Mouse (Mus musculus): ENCODE measurements at regions not wholly inside any gene's neighbourhood (a gene's known extent, or its start where the extent isn't known, plus 50 kb on each side); places are given as distances from the start of the nearest gene placed in this dataset.
"Not testable (repeated sequence)": the region's sequence is repeated elsewhere in the genome, so short reads cannot be mapped to it uniquely, and the experiment has no call there.

- DNase-seq (ENCODE audit: low spot score), result no peak
- no peaks in the 10 kb centered on the region; the same call in 1 of the 2 replicates for H3K4me1 ChIP-seq (replicated peaks; ENCODE audit: control insufficient read depth, insufficient read depth, low read length)
- H3K4me2 ChIP-seq (replicated peaks), result no peak overlapping the region
- H3K9ac ChIP-seq, result no peak overlapping the region
- H3K27ac ChIP-seq, result peak overlapping the region; percentile 63
- no peak overlapping the region for H3K4me3 ChIP-seq (replicated peaks; ENCODE audit: low read length)
- H3K27me3 ChIP-seq (ENCODE audit: control insufficient read depth, insufficient read depth, low read length), result no peaks in the 10 kb centered on the region
- H3K9me3 ChIP-seq (ENCODE audit: control insufficient read depth, low read length), result no peaks in the 10 kb centered on the region
- whole genome bisulfite sequencing, result 47% methylated on average over 19 of the region's 19 CpGs
- ATAC-seq (ENCODE audit: low FRiP score), result no peak
- H3K36me3 ChIP-seq (replicated peaks; ENCODE audit: control insufficient read depth, insufficient read depth), result no peaks in the 10 kb centered on the region
Measured at GRCm38 (mm10) chr12:104609767-104610166, 136.6 kb upstream of the Gsc start.

DNA sequence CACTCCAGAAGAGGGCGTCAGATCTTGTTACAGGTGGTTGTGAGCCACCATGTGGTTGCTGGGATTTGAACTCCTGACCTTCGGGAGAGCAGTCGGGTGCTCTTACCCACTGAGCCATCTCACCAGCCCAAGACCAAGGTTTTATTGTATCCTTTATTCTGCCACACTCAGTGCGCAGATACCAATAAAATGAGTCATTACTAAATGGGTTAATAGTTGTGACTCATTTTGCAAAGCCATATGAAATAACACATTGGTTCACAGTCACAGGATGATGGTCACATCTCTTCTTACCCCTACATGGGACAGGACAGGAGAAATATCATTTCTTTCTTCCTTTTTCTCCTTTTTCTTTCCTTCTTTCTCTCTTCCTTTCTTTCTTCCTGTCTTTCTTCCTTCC lies 135.8 kb upstream of the Gsc start:
- ATAC-seq (ENCODE audit: low FRiP score); H3K9ac ChIP-seq; H3K9me3 ChIP-seq (ENCODE audit: control insufficient read depth, low read length); H3K4me3 ChIP-seq (replicated peaks; ENCODE audit: low read length); H3K4me1 ChIP-seq (replicated peaks; ENCODE audit: control insufficient read depth, insufficient read depth, low read length); DNase-seq (ENCODE audit: low spot score); H3K27ac ChIP-seq; H3K36me3 ChIP-seq (replicated peaks; ENCODE audit: control insufficient read depth, insufficient read depth); H3K4me2 ChIP-seq (replicated peaks); H3K27me3 ChIP-seq (ENCODE audit: control insufficient read depth, insufficient read depth, low read length): not testable (repeated sequence)
- 91% methylated on average over 3 of the region's 4 CpGs for WGBS

DNA sequence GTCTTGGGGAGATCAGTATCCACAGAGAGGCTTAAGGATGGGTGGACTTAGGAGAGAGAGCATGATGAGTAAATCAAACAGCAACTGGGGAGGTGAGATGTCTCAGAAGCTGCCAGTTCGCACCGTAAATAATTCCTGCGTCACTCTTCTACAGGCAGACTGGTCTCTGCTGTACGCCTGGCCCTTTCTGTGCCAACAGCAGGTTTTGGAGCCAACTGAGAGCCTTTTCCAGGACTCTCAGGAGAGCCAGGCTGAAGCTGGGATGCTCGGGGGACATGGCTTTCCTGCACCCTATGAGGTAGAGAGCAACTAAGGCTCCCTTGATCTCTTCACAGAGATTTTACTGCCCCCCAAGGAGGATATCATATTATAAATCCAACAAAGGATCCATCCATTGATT lies 134.3 kb upstream of the Gsc start:
- no peaks in the 10 kb centered on the region for H3K4me1 ChIP-seq (replicated peaks; ENCODE audit: control insufficient read depth, insufficient read depth, low read length)
- H3K27me3 ChIP-seq (ENCODE audit: control insufficient read depth, insufficient read depth, low read length), result no peaks in the 10 kb centered on the region
- H3K9me3 ChIP-seq (ENCODE audit: control insufficient read depth, low read length), result no peaks in the 10 kb centered on the region
- no peak overlapping the region for H3K9ac ChIP-seq
- H3K36me3 ChIP-seq (replicated peaks; ENCODE audit: control insufficient read depth, insufficient read depth), result no peaks in the 10 kb centered on the region
- 85% methylated on average over 5 of the region's 5 CpGs for WGBS
- ATAC-seq (ENCODE audit: low FRiP score) (no peak), DNase-seq (ENCODE audit: low spot score) (no peak)
- H3K4me3 ChIP-seq (replicated peaks; ENCODE audit: low read length), result no peak overlapping the region
- H3K4me2 ChIP-seq (replicated peaks), result no peak overlapping the region
- no peak overlapping the region for H3K27ac ChIP-seq

DNA sequence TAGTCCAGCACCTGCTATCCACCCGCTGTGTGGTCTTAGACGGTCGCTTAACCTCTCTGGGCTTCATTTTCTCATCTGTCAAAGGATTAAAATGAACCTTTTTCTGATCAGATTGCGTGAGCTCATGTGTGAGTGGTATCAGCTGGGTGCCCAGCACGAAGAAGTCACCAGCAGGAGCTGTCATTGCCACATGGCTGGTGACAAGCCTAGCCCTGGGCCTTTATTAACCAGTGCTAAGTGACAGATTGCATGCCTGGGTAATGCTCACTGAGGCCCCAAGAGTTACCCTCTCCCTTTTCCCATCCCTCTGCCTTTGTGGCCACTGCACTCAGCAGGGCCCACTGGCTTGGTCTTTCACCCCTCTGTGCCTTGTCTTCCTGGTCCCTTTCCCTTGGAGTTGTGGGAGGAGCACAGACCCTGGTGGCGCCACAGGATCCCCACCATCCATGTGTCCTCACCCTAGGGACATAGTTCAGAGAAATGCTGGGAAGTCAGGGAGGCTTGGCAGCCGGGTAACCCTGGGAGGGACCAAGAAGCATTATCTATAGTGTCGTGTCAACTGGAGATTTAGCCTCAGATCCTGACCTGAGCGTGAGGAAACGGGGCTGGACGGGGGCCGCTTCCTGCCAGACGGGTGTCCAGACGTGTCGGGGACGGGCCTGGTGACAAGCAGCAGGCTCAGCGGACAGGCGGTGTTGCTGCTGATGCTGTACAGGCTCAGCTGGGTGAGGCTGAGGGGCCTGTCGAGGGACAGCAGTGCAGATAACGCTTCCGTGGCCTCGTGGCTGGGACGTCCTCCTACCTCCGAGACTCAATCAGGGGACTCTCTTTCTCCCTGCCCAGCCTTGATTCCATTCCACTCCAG lies 132.6 kb upstream of the Gsc start:
- Histone ChIP-seq H3K4me1 (replicated peaks; ENCODE audit: control insufficient read depth, insufficient read depth, low read length) (no peaks in the 10 kb centered on the region), H3K36me3 (replicated peaks; ENCODE audit: control insufficient read depth, insufficient read depth) (no peaks in the 10 kb centered on the region), H3K27me3 (ENCODE audit: control insufficient read depth, insufficient read depth, low read length) (no peaks in the 10 kb centered on the region), H3K9me3 (ENCODE audit: control insufficient read depth, low read length) (0 out of 2 replicates have a peak, but pooled peaks cover 5% of the 10 kb centered on the region), H3K4me3 (replicated peaks; ENCODE audit: low read length) (no peak overlapping the region), H3K4me2 (replicated peaks) (no peak overlapping the region), H3K27ac (no peak overlapping the region), H3K9ac (no peak overlapping the region)
- 61% methylated on average over 24 of the region's 24 CpGs for WGBS
- DNase-seq (ENCODE audit: low spot score) (no peak), ATAC-seq (ENCODE audit: low FRiP score) (0 out of 2 replicates have a peak, but pooled peaks have one; percentile 42)

DNA sequence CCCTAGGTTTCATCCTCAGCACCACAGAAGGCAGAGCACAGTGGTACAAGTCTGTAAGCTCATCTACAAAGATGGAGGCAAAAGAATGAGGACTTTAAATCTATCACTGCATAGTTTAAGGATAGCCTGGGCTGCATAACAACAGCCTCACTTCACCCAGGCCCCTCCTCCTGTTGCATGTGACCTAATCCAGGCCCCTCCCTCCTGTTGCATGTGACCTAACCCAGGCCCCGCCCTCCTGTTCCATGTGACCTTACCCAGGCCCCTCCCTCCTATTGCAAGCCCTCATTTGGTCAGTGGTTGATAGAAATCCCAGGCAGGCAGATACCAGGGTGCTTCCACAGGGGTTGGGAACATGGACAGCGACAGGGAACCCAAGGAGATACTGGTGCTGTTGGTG lies 124.9 kb upstream of the Gsc start:
- 65% methylated on average over 2 of the region's 2 CpGs for WGBS

GRCm38 (mm10) chr12:104593526-104594155 lies 120.5 kb upstream of the Gsc start:
- H3K27ac ChIP-seq, result no peak overlapping the region
- no peaks in the 10 kb centered on the region; the same call in 1 of the 2 replicates for H3K4me1 ChIP-seq (replicated peaks; ENCODE audit: control insufficient read depth, insufficient read depth, low read length)
- WGBS, result 21% methylated on average over 19 of the region's 19 CpGs
- H3K9me3 ChIP-seq (ENCODE audit: control insufficient read depth, low read length), result no peaks in the 10 kb centered on the region
- ATAC-seq (ENCODE audit: low FRiP score), result peak; percentile 82; the same call in 1 of the 2 replicates
- no peak overlapping the region for H3K4me3 ChIP-seq (replicated peaks; ENCODE audit: low read length)
- DNase-seq (ENCODE audit: low spot score), result peak; percentile 66
- no peaks in the 10 kb centered on the region for H3K36me3 ChIP-seq (replicated peaks; ENCODE audit: control insufficient read depth, insufficient read depth)
- no peaks in the 10 kb centered on the region for H3K27me3 ChIP-seq (ENCODE audit: control insufficient read depth, insufficient read depth, low read length)
- no peak overlapping the region; the same call in 1 of the 2 replicates for H3K9ac ChIP-seq
- peak overlapping the region; percentile 30 for H3K4me2 ChIP-seq (replicated peaks)

More for the DNA sequence above, 124.9 kb upstream of the Gsc start:
- H3K4me1 ChIP-seq (replicated peaks; ENCODE audit: control insufficient read depth, insufficient read depth, low read length), result no peaks in the 10 kb centered on the region; the same call in 1 of the 2 replicates
- H3K36me3 ChIP-seq (replicated peaks; ENCODE audit: control insufficient read depth, insufficient read depth), result no peaks in the 10 kb centered on the region
- no peak overlapping the region for H3K4me2 ChIP-seq (replicated peaks)
- no peaks in the 10 kb centered on the region for H3K27me3 ChIP-seq (ENCODE audit: control insufficient read depth, insufficient read depth, low read length)
- ATAC-seq (ENCODE audit: low FRiP score) (no peak), DNase-seq (ENCODE audit: low spot score) (no peak)
- no peak overlapping the region for H3K9ac ChIP-seq
- 0 out of 2 replicates have a peak, but pooled peaks cover 5% of the 10 kb centered on the region for H3K9me3 ChIP-seq (ENCODE audit: control insufficient read depth, low read length)
- no peak overlapping the region for H3K4me3 ChIP-seq (replicated peaks; ENCODE audit: low read length)
- H3K27ac ChIP-seq, result no peak overlapping the region

DNA sequence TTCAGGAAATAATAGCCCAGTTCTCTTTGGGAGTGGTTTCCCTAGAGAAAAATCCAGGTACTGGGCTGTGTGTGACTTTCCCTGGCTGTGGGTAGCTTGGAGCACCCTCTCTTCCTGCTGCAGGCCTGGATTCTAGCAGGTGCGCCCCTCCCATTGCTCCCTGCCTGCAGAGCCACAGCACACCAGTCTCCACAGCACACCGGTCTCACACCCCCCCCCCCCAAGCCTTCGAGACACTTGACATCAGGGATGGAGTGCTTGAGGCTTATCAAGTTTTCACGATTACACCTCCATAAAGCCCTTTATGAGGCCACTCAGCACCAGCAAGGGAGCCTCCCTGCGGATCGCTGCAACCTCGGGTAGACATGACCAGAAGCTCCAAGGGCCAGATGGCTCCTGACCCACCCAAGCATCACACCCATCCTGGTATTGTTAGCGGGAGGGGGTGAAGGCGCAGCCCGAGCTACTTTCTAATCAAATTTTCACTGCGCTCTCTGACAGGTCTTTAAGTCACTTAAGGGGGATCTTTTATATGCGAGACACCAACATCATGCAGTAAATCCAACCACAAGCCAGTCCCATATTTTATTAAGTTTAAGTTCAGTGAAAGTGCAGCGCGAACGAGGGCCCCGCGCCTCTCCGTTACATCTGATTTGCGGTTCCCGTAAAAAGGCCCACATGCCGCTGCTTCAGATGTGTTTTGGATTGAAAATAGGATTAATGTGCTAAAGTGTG lies 119.8 kb upstream of the Gsc start:
- Histone ChIP-seq H3K27ac (no peak overlapping the region), H3K4me2 (replicated peaks) (peak overlapping the region; percentile 30), H3K9me3 (ENCODE audit: control insufficient read depth, low read length) (no peaks in the 10 kb centered on the region), H3K36me3 (replicated peaks; ENCODE audit: control insufficient read depth, insufficient read depth) (no peaks in the 10 kb centered on the region), H3K27me3 (ENCODE audit: control insufficient read depth, insufficient read depth, low read length) (no peaks in the 10 kb centered on the region), H3K9ac (no peak overlapping the region; the same call in 1 of the 2 replicates), H3K4me3 (replicated peaks; ENCODE audit: low read length) (no peak overlapping the region), H3K4me1 (replicated peaks; ENCODE audit: control insufficient read depth, insufficient read depth, low read length) (no peaks in the 10 kb centered on the region; the same call in 1 of the 2 replicates)
- ATAC-seq (ENCODE audit: low FRiP score) (0 out of 2 replicates have a peak, but pooled peaks have one; percentile 41), DNase-seq (ENCODE audit: low spot score) (no peak)
- 41% methylated on average over 21 of the region's 21 CpGs for WGBS

DNA sequence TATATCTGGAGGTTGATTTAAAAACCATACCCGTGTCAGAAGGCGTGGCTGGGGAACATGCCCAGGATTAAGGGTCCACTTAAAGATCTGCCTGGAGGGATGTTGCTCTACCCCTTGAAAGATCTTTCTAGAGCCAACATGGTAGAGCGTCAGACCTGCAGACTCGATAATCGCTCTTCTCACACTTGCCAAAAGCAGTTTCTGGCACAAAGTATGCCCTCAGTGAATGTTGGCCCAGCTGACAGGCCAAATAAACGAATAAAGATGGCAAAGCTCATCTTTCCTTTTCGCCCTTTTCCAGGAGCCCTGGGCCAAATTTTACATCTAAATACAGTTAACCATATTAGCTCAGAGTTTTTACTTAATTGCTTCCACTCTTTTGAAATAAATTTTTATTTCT lies 118.4 kb upstream of the Gsc start:
- no peak for DNase-seq (ENCODE audit: low spot score)
- Histone ChIP-seq H3K9ac (no peak overlapping the region), H3K36me3 (replicated peaks; ENCODE audit: control insufficient read depth, insufficient read depth) (no peaks in the 10 kb centered on the region), H3K4me1 (replicated peaks; ENCODE audit: control insufficient read depth, insufficient read depth, low read length) (no peaks in the 10 kb centered on the region; the same call in 1 of the 2 replicates), H3K4me3 (replicated peaks; ENCODE audit: low read length) (no peak overlapping the region), H3K27me3 (ENCODE audit: control insufficient read depth, insufficient read depth, low read length) (0 out of 2 replicates have a peak, but pooled peaks cover 2% of the 10 kb centered on the region), H3K4me2 (replicated peaks) (no peak overlapping the region), H3K9me3 (ENCODE audit: control insufficient read depth, low read length) (no peaks in the 10 kb centered on the region), H3K27ac (no peak overlapping the region)
- WGBS, result 76% methylated on average over 7 of the region's 7 CpGs
- no peak for ATAC-seq (ENCODE audit: low FRiP score)

- no peak for ATAC-seq (ENCODE audit: low FRiP score)
- 87% methylated on average over 8 of the region's 8 CpGs for WGBS
- no peak for DNase-seq (ENCODE audit: low spot score)
Measured at GRCm38 (mm10) chr12:104590291-104590690, 117.2 kb upstream of the Gsc start.

More at GRCm38 (mm10) chr12:104590291-104590690, 117.2 kb upstream of the Gsc start:
- H3K9ac ChIP-seq, result no peak overlapping the region
- no peak overlapping the region for H3K4me2 ChIP-seq (replicated peaks)
- no peaks in the 10 kb centered on the region for H3K36me3 ChIP-seq (replicated peaks; ENCODE audit: control insufficient read depth, insufficient read depth)
- H3K27ac ChIP-seq, result no peak overlapping the region
- H3K4me1 ChIP-seq (replicated peaks; ENCODE audit: control insufficient read depth, insufficient read depth, low read length), result no peaks in the 10 kb centered on the region; the same call in 1 of the 2 replicates
- no peak overlapping the region for H3K4me3 ChIP-seq (replicated peaks; ENCODE audit: low read length)
- H3K9me3 ChIP-seq (ENCODE audit: control insufficient read depth, low read length), result no peaks in the 10 kb centered on the region
- 0 out of 2 replicates have a peak, but pooled peaks cover 2% of the 10 kb centered on the region for H3K27me3 ChIP-seq (ENCODE audit: control insufficient read depth, insufficient read depth, low read length)
